Mouse (Mus musculus) hindbrain, embryonic 10.5 days (tissue): Measurements from ENCODE around the gene Drg1. TPM values are rescaled to one million over a fixed set of nuclear protein-coding genes. Genes with fewer than 3 reads are reported as not detected.

Experiments
- DNase-seq: peaks from one replicate; pipeline ENCODE4 v3.0.0-alpha.2; 2017; ENCODE audit warnings: low spot score
- H3K27ac ChIP-seq: fragments of 300-500 bp; sonication (generic); 2 replicates; pipeline ENCODE4 v1.5.1; 2016; ENCODE audit warnings: mild to moderate bottlenecking, moderate library complexity
- H3K27me3 ChIP-seq: fragments of 300-500 bp; sonication (generic); 2 replicates; pipeline ENCODE4 v1.6.1; 2016; ENCODE audit warnings: mild to moderate bottlenecking; ENCODE audit not compliant: poor library complexity, insufficient read depth, severe bottlenecking
- H3K36me3 ChIP-seq: fragments of 300-500 bp; sonication (generic); 2 replicates; pipeline ENCODE4 v1.6.1; 2016; ENCODE audit warnings: mild to moderate bottlenecking, moderate library complexity
- H3K4me1 ChIP-seq: fragments of 300-500 bp; sonication (generic); replicated peaks from 2 replicates; pipeline ENCODE4 v1.6.1; 2016; ENCODE audit warnings: mild to moderate bottlenecking
- H3K4me3 ChIP-seq: fragments of 300-500 bp; sonication (generic); 2 replicates; pipeline ENCODE4 v1.5.1; 2016; ENCODE audit warnings: mild to moderate bottlenecking, moderate library complexity
- H3K9me3 ChIP-seq: fragments of 300-500 bp; sonication (generic); 2 replicates; pipeline ENCODE4 v1.6.1; 2016; ENCODE audit warnings: mild to moderate bottlenecking, moderate library complexity
- WGBS: fragments of 180-500 bp; shearing (Covaris S2); methylation state at CpG from one replicate; pipeline ENCODE4 v1.1.7; 2016; 5-methylcytosine and 5-hydroxymethylcytosine counted together
- polyA plus RNA-seq: library from polyadenylated mRNA; unstranded; fragments of >200 nt; fragmentation: Nextera tagmentation; extraction: Ambion mirVana; gene quantifications from 2 replicates; pipeline ENCODE4 v1.2.1, GENCODE M21; 2016

Gene Drg1
- polyA plus RNA-seq: 317 and 322 TPM in 2 replicates

GRCm38 (mm10) chr11:3266079-3266685 is at the start of gene Drg1:
TSS of gene Drg1 (minus strand) at chr11:3266415.
- DNase-seq: peak; percentile 97
- H3K27ac ChIP-seq: peak within 1 kb of the TSS; percentile 97
- peaks cover 33% of the 10 kb centered on the region for H3K36me3 ChIP-seq
- H3K9me3 ChIP-seq: no peaks in the 10 kb centered on the region
- H3K4me1 ChIP-seq: peaks cover 31% of the 10 kb centered on the region
- no peaks in the 10 kb centered on the region for H3K27me3 ChIP-seq
- under 1% methylated on average over 72 of the region's 72 CpGs for WGBS
- peak within 1 kb of the TSS; percentile 93 for H3K4me3 ChIP-seq

- Histone ChIP-seq H3K9me3 (peaks cover 3% of the 10 kb centered on the region; the same call in 1 of the 2 replicates), H3K4me1 (no peaks in the 10 kb centered on the region), H3K27me3 (no peaks in the 10 kb centered on the region), H3K36me3 (peaks cover 69% of the 10 kb centered on the region), H3K4me3 (no peak overlapping the region), H3K27ac (no peak overlapping the region)
- WGBS: 29% methylated on average over 2 of the region's 2 CpGs
- DNase-seq: peak; percentile 36
Observed at GRCm38 (mm10) chr11:3314148-3314547, 47.9 kb upstream of the Drg1 start.

DNA sequence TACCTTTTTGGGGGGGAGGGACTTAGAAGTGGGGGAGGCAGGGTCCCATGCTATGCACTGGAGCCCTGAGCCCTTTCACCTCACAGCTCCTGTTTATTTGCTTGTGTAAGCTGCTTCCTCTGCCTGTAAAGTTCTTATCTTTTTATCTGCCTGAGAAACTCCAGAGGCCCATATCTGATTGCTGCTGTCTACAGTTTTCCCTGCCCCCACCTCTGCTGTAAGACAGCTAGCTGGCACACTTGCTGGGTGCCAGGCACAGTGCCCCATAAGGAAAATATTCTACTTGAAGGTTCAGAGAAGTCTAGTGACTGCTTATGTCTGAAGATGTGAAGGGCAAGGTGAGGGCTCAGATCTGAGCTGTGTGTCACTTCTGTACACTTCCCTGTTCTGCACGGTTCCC is 47.1 kb upstream of the Drg1 start:
- Histone ChIP-seq H3K27ac (no peak overlapping the region), H3K27me3 (no peaks in the 10 kb centered on the region), H3K4me3 (no peak overlapping the region), H3K4me1 (no peaks in the 10 kb centered on the region), H3K36me3 (peaks cover 78% of the 10 kb centered on the region), H3K9me3 (peaks cover 3% of the 10 kb centered on the region; the same call in 1 of the 2 replicates)
- 91% methylated on average over 1 of the region's 1 CpGs for WGBS
- DNase-seq: no peak

DNA sequence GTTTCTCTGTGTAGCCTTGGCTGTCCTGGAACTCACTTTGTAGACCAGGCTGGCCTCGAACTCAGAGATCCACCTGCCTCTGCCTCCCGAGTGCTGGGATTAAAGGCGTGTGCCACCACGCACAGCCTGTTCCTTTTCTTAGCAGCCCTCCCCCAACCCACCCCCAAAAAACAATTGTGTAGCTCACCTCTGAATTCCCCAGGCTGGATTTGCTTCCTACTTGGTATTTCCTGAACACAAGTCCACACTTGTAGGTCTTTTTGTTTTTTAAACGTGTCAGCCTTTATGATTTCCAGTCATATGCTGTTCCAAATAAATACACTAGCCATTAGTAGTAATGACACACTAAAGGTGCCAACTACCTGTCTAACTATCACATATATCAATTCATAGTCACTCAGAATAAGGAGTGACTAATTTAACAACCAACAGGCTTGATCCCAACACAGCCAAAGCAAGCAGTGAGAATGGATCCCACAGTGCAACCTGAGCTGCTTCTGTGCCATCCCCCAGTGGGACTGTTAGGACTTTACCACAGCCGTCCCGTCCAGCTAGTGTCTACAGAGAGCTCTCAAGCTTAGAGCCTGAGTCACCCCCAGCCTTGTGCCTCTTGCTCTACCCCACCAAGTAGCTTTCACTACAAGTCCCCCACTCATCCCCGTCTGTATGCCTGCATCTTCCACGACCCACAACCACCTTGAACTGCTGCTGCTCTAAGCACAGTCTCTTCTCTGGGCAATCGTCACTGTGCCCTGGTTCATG is 45.6 kb upstream of the Drg1 start:
- Histone ChIP-seq H3K9me3 (no peaks in the 10 kb centered on the region), H3K4me1 (no peaks in the 10 kb centered on the region), H3K36me3 (peaks cover 83% of the 10 kb centered on the region), H3K27me3 (no peaks in the 10 kb centered on the region), H3K27ac (no peak overlapping the region), H3K4me3 (no peak overlapping the region)
- DNase-seq: no peak
- WGBS: 85% methylated on average over 10 of the region's 10 CpGs

- no peak overlapping the region for H3K4me3 ChIP-seq
- no peaks in the 10 kb centered on the region for H3K4me1 ChIP-seq
- DNase-seq: no peak
- 95% methylated on average over 9 of the region's 10 CpGs for WGBS
- peaks cover 86% of the 10 kb centered on the region for H3K36me3 ChIP-seq
- H3K27me3 ChIP-seq: no peaks in the 10 kb centered on the region
- no peak overlapping the region for H3K27ac ChIP-seq
- H3K9me3 ChIP-seq: no peaks in the 10 kb centered on the region
Observed at GRCm38 (mm10) chr11:3310789-3311585, 44.8 kb upstream of the Drg1 start.

GRCm38 (mm10) chr11:3309884-3310283 is 43.7 kb upstream of the Drg1 start:
- no peak for DNase-seq

GRCm38 (mm10) chr11:3307875-3308274 is 41.7 kb upstream of the Drg1 start:
- no peak overlapping the region for H3K4me3 ChIP-seq
- no peak for DNase-seq
- no peaks in the 10 kb centered on the region for H3K4me1 ChIP-seq
- 93% methylated on average over 3 of the region's 3 CpGs for WGBS
- no peaks in the 10 kb centered on the region for H3K27me3 ChIP-seq
- H3K36me3 ChIP-seq: peaks cover 100% of the 10 kb centered on the region
- H3K9me3 ChIP-seq: no peaks in the 10 kb centered on the region
- H3K27ac ChIP-seq: no peak overlapping the region

More at GRCm38 (mm10) chr11:3309884-3310283, 43.7 kb upstream of the Drg1 start:
- WGBS: 92% methylated on average over 4 of the region's 4 CpGs
- no peak overlapping the region for H3K27ac ChIP-seq
- H3K9me3 ChIP-seq: no peaks in the 10 kb centered on the region
- no peaks in the 10 kb centered on the region for H3K4me1 ChIP-seq
- no peaks in the 10 kb centered on the region for H3K27me3 ChIP-seq
- H3K4me3 ChIP-seq: no peak overlapping the region
- H3K36me3 ChIP-seq: peaks cover 94% of the 10 kb centered on the region

DNA sequence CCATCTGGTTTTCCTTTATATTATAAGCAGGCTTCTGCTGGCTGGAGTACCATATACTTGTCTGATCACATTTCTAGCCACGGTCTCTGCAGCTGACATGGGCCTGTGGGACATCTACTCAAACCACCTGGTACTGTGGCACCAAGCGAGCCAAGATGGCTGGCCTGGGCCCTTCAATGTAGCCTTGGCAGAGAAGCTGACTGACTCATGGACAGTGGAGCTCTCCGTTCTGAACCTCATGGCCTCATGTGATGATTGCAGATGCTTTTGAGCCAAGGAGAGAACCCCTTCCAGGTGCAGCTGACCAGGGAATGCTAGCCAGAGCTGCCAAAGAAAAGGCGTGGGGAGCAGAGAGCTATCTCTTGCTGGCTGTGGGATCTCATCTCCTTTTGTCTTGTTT is 39.6 kb upstream of the Drg1 start:
- Histone ChIP-seq H3K9me3 (no peaks in the 10 kb centered on the region), H3K27me3 (no peaks in the 10 kb centered on the region), H3K36me3 (peaks cover 100% of the 10 kb centered on the region), H3K4me3 (no peak overlapping the region), H3K27ac (no peak overlapping the region), H3K4me1 (no peaks in the 10 kb centered on the region)
- no peak for DNase-seq
- 94% methylated on average over 4 of the region's 4 CpGs for WGBS

DNA sequence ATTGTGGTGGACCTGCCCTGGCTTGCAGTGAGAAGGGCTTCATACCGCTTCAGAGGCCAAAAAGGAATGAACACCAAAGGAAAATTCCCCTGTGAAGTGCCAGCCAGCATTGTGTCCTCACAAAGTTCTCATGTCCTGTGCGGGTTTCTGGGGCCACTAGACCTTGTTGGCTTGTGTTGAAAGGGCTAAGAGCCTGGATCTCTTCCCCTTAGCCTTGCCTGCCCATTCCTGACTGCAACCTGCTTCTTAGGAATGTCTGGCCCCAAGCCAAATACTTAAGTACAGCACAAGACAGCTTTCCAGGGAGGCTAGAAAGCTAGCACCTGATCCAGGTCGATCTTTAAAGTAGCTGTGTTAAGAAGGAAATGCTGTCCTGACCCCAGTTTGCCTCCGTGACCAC is 36.6 kb upstream of the Drg1 start:
- Histone ChIP-seq H3K4me3 (no peak overlapping the region), H3K9me3 (no peaks in the 10 kb centered on the region), H3K27me3 (no peaks in the 10 kb centered on the region), H3K4me1 (no peaks in the 10 kb centered on the region), H3K27ac (no peak overlapping the region), H3K36me3 (peaks cover 100% of the 10 kb centered on the region)
- DNase-seq: no peak
- 91% methylated on average over 4 of the region's 4 CpGs for WGBS

DNA sequence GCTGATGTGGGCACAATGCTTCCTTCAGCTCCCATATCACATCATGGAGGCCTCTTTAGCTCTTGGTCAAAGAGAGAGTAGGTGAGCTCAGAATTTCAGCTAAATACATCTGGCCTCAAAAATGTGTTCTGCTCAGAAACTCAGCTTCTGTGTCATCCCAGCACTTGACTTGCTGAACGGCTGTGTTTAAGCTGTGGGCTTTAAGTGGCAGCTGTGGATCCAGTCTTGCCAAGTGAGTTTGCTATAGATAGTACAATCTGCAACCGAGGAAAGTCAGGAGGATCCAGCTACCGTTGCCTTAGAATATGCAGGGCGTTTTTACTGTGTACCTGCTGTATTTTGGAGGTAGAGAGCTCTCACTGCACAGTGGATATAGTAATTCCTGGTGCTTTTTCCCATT is 36.2 kb upstream of the Drg1 start:
- no peak for DNase-seq
- no peak overlapping the region for H3K4me3 ChIP-seq
- no peaks in the 10 kb centered on the region for H3K9me3 ChIP-seq
- peaks cover 100% of the 10 kb centered on the region for H3K36me3 ChIP-seq
- no peaks in the 10 kb centered on the region for H3K27me3 ChIP-seq
- WGBS: 94% methylated on average over 4 of the region's 4 CpGs
- no peaks in the 10 kb centered on the region for H3K4me1 ChIP-seq
- H3K27ac ChIP-seq: no peak overlapping the region

GRCm38 (mm10) chr11:3301075-3301474 is 34.9 kb upstream of the Drg1 start:
- Histone ChIP-seq H3K36me3 (peaks cover 100% of the 10 kb centered on the region), H3K4me1 (peaks cover 10% of the 10 kb centered on the region), H3K27ac (no peak overlapping the region), H3K4me3 (no peak overlapping the region), H3K27me3 (no peaks in the 10 kb centered on the region), H3K9me3 (no peaks in the 10 kb centered on the region)
- DNase-seq: no peak
- 95% methylated on average over 5 of the region's 5 CpGs for WGBS

GRCm38 (mm10) chr11:3298813-3299185 is 32.6 kb upstream of the Drg1 start:
- Histone ChIP-seq H3K27ac (no peak overlapping the region), H3K27me3 (no peaks in the 10 kb centered on the region), H3K4me3 (no peak overlapping the region), H3K36me3 (peaks cover 100% of the 10 kb centered on the region), H3K4me1 (peaks cover 33% of the 10 kb centered on the region), H3K9me3 (no peaks in the 10 kb centered on the region)
- 94% methylated on average over 14 of the region's 14 CpGs for WGBS
- no peak for DNase-seq
